Mouse (Mus musculus) kidney, adult 18-20 months (tissue): ENCODE data around the gene Tacstd2.
"Not testable (repeated sequence)": the region's sequence is repeated elsewhere in the genome, so short reads cannot be mapped to it uniquely, and the experiment has no call there.

Source experiments
- DNase-seq: peaks from one replicate; pipeline ENCODE4 v3.0.0; 2021

Tacstd2 gene

DNA sequence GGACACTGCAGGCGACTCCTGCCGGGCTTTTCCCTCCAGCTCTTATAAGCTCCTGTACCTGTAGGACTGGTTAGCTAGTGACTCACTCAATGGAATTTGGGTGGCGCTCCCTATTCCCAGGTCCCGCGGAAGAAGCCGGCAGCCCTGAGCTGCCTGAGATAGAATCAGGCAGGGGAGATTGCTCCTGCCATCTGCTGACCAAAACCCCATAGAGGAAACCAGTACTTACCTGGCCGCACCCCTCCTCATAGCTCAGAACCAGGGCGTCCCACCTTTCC, at the start of gene Tacstd2:
TSS of gene Tacstd2 (minus strand) at position 20 of the 278 bp plus-strand sequence.
- peak; percentile 21 for DNase-seq

GRCm38 (mm10) chr6:67566270-67566669, 30.7 kb upstream of the Tacstd2 start:
- DNase-seq = no peak

- no peak for DNase-seq
Measured at GRCm38 (mm10) chr6:67555376-67555775, 19.8 kb upstream of the Tacstd2 start.

- DNase-seq = no peak
Measured at GRCm38 (mm10) chr6:67549550-67549949, 14.0 kb upstream of the Tacstd2 start.

DNA sequence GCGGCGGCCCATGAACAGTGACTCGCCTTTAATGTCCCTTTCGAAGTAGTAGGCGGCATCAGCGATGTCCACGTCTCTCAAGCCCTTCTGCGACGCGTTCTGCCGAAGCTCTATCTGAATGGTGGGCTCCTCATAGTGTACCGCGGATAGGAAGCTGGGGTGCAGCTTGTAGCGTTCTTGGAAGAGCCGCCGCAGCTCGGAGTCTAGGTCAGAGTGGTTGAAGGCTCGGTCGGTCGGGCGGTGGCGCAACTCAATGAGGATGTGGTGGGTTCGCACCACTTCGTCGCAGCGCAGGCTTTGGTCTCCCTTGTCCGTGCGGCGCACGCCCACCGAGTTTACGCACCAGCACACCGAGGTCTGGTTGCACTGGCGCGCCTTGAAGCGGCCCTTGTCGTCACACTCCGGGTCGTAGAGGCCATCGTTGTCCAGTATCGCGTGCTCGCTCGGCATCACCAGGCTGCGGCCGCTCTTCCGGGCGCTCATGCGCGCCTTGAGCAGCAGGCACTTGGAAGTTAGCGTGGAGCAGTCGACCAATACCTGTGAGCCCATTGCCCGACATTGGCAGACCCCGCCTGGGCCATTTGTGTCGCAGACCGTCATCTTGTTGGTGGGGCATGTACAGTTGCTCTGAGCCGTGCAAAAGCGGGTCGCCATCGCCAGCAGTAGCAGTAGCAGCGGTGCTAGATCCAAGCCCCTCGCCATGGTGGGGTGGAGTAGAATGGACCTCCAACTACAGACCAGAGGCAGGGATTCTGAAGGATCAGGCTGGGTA, 405 bp downstream of the Tacstd2 start:
- DNase-seq = peak; percentile 42

DNA sequence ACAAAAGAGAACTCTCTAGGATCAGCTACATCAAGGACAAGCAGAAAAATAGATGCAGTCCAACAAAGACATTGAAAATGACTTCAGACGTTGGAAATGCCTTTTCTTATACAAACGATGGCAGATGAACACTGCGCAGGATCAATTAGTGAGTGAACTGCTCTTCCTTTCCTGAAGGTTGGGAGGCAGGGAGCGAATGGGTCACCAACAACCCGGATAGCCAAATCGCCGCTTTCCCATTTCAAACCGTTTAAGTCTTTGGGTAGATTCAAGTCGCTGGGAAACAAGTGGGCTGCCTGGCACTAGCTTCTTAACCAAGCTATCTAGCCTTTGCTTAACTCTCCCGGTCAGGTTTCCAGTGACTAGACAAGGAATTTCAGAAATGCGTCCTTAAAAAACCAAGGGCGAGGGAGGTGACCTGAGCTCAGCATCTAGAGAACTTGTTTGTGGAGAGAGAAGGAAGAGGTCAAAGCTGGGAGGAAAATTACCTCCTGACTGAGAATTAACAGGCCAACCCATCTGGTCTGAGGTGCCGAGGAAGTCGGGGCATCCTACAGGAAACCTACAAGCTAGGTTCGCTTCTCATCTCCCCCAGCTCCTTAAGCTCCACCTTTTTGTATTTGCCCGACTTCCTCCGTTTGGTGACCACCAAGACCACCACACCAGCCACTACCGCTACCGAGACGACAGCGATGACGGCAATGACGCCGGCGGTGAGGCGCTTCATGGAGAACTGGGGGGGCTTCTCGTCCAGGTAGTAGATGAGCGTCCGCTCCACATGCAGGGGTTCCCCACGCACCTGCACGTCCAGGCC, 1.2 kb downstream of the Tacstd2 start:
- peak; percentile 20 for DNase-seq

DNA sequence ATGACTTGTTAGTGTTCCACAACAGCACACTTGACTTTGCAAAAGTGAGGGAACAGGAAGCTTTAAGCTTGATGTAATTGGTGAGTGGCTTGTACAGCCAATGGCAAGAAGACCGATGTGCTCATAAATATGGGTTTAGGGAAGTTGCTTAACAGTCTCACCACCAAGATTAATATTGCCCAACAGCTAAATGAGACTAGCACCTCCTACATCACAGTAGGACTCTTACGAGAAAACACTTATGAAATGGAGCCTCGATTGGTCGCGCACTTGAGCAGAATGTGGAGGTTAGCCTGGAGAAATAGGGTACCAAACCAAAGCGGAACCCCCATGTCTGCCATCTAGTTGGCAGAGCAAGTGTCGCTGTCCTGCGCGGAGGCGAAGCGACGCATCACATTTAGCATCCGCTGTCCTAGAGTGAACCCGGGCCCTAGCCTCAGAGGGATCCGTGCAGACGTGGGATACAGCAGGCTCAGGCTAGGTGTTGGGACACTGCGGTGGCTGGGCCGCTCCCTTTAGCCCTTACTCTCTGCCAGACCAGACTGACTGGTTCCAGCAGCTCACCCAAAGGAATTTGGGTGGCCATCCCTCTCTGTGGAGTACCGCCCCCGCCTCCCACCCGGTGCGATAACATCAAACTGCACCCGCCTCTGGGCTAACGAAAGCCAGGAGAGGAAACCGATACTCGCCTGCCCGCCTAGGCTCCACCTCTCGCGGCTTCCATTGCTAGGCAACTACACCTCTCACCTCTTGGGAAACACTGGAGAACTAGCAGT, 2.7 kb downstream of the Tacstd2 start:
- DNase-seq = peak; percentile 59

GRCm38 (mm10) chr6:67531822-67532162, 3.8 kb downstream of the Tacstd2 start:
- DNase-seq = no peak

DNA sequence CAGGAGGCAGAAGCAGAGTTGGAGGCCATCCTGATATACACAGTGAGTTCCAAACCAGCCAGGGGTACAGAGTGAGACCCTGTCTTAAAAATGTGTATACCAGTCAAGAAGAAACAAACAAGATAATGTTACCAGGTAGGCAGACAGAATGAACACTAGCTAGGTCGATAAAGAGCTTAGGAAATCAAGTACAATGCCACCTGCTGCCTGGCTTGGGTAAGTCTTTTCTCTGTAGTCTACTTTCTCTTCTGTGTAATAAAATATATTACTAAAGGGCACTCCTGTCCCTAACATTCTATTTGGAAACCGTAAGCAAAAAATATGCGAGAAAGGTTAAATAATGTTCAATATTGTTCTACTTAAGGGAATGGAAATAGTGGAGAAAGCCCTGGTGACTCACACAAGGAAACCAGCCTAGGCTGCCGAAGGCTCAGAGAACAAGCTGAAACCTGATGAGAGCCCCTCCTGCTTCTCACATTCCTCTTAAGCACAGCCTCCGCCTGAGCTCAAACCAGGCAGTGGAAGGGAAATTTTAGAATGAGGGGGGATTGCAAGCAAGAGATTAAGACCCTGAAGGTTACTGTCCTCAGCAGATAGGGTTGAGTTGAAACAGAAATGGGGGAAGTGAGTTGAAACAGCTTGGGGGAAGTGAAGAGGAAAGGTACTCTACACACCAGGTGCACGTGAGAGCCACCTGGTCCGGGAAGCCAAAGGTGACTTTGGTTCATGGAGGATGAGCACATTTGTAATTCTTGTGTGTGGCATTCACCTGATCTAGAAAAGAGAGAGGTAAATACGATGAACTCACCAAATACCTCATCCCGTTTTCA, 4.4 kb downstream of the Tacstd2 start:
- peak; percentile 28 for DNase-seq

DNA sequence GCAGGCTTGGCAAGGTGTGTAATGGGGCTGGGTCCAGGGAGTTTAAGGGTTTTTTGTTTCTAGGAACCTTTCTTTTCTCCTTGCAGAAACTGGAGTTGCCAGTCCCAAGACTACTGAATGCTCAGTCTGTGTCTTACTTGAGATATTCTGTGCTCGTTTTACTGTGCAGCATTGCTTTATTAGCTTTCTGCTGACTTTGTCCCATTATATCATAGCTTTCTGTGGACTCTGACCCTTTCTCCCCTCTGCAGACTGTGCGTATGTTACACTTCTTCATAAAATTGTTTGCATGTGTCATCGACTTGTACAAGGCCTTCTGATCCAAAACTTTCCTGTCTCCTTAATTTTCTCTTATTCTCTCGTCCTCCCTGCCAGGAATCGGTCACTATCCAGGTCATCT, 9.2 kb downstream of the Tacstd2 start:
- no peak for DNase-seq

GRCm38 (mm10) chr6:67510752-67511151, 24.8 kb downstream of the Tacstd2 start:
- DNase-seq = peak; percentile 71

GRCm38 (mm10) chr6:67501938-67502337, 33.7 kb downstream of the Tacstd2 start:
- DNase-seq = not testable (repeated sequence)

DNA sequence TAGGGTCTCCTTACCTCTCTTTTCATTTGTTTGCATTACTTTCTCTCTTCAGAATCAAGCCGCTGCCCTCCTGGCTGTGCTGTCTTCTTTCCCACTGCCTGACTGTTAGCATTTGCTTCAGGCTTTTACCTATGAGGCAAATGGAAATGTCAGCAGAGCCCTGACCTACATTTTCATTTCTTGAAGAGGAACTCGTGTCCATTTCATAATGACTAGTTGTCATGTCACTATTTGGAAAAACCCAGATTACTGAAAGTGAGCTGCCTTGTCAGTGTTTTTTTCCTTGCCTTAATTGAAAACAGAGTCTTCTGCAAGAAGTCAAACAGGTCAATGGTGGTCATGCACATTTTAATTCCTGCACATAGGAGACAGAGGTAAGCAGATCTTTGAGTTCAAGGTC, 43.8 kb downstream of the Tacstd2 start, which contains the start of gene Il23r:
TSS of gene Il23r (minus strand) at position 101 of the 400 bp plus-strand sequence.
- no peak for DNase-seq
